Mouse (Mus musculus) liver, adult 2 months (tissue): ENCODE data around the gene Dhx57.

Source experiments
- CTCF ChIP-seq: fragments of 200-500 bp; IDR thresholded peaks from 2 replicates; pipeline ENCODE4 v1.5.1; 2011; ENCODE audit warnings: low read depth, low read length, control low read depth
- POLR2A ChIP-seq: fragments of 200-500 bp; IDR thresholded peaks from 2 replicates; pipeline ENCODE4 v1.6.1; 2011; ENCODE audit warnings: low read length, control low read depth; ENCODE audit not compliant: insufficient read depth; ENCODE audit errors: extremely low read depth

- no peak for TF ChIP-seq CTCF
- no peak for TF ChIP-seq POLR2A
Observed at GRCm38 (mm10) chr17:80241594-80241993, 48.7 kb downstream of the Dhx57 start.
